Mouse (Mus musculus): ENCODE measurements at regions not wholly inside any gene's neighbourhood (a gene's known extent, or its start where the extent isn't known, plus 50 kb on each side); places are given as distances from the start of the nearest gene placed in this dataset.

DNA sequence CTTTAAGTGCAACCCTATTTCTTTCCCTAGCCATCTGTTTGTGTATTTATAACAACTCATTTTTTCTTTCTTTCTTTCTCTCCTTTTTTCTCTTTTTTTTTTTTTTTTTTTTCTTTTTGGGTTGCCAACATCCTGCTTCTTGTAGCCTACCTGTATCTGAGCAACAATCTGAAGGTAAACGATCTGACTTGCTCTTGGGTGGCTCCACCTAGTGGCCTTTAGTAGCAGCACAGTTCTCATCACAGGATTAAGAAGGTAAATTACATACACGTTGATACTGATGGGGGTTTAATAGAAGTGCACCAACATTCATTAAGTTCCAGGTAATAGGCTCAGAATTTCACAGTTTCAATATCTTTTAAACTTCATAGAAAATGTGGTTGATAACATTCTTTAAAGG is 752.1 kb downstream of the Inhba start:
- TF ChIP-seq POLR2A (IDR thresholded peaks at IDR 0.05; ENCODE audit: borderline replicate concordance, extremely low read depth, low read depth, low read length) (no peak), CTCF (IDR thresholded peaks at IDR 0.05; ENCODE audit: insufficient read depth, low read length) (peak; percentile 32; the same call in 1 of the 2 replicates)

All from lung, adult 2 months (tissue).